ENCODE assay signal across 8 mouse cellular contexts in genomic region chr8:44998681-44999277, GRCm38 (mm10).
DNase-seq lines count a peak whose midpoint lies in the region; ATAC-seq lines count a peak whose summit lies in the region.

No protein-coding gene starts in this region.

- H3K4me2 ChIP-seq in embryonic facial prominence, embryonic 15.5 days (replicated peaks) = peak overlapping the region; percentile 24
- peak overlapping the region; percentile 65 for H3K4me2 ChIP-seq in heart, embryonic 12.5 days
- no peak overlapping the region for H3K4me2 ChIP-seq in kidney, embryonic 14.5 days (replicated peaks; ENCODE audit: low read depth, low read length)
- peak overlapping the region; percentile 30; the same call in 1 of the 2 replicates for H3K4me2 ChIP-seq in neural tube, embryonic 12.5 days (replicated peaks)

- no peaks in the 10 kb centered on the region for H3K9me3 ChIP-seq in embryonic facial prominence, embryonic 15.5 days (replicated peaks)
- no peaks in the 10 kb centered on the region for H3K9me3 ChIP-seq in heart, embryonic 12.5 days (replicated peaks)
- H3K9me3 ChIP-seq in kidney, embryonic 14.5 days (ENCODE audit: control insufficient read depth, low read length) = no peaks in the 10 kb centered on the region
- H3K9me3 ChIP-seq in limb, embryonic 10.5 days (replicated peaks) = no peaks in the 10 kb centered on the region
- H3K9me3 ChIP-seq in neural tube, embryonic 12.5 days = no peaks in the 10 kb centered on the region

- 26% methylated on average over 11 of the region's 11 CpGs for WGBS in embryonic facial prominence, embryonic 15.5 days
- 21% methylated on average over 11 of the region's 11 CpGs for WGBS in heart, embryonic 12.5 days
- WGBS in kidney, embryonic 14.5 days = 23% methylated on average over 11 of the region's 11 CpGs
- 64% methylated on average over 11 of the region's 11 CpGs for WGBS in limb, embryonic 10.5 days
- WGBS in neural tube, embryonic 12.5 days = 22% methylated on average over 11 of the region's 11 CpGs

- H3K4me1 ChIP-seq in brown adipose tissue, adult 24 weeks (ENCODE audit: control insufficient read depth, insufficient read depth, insufficient read length, low read length) = no peaks in the 10 kb centered on the region
- peaks cover 57% of the 10 kb centered on the region for H3K4me1 ChIP-seq in embryonic facial prominence, embryonic 15.5 days
- peaks cover 73% of the 10 kb centered on the region for H3K4me1 ChIP-seq in heart, embryonic 12.5 days (replicated peaks)
- H3K4me1 ChIP-seq in kidney, embryonic 14.5 days (ENCODE audit: control insufficient read depth, insufficient read depth, low read length) = peaks cover 67% of the 10 kb centered on the region
- H3K4me1 ChIP-seq in limb, embryonic 10.5 days = peaks cover 81% of the 10 kb centered on the region
- H3K4me1 ChIP-seq in neural tube, embryonic 12.5 days = peaks cover 32% of the 10 kb centered on the region

- no peaks in the 10 kb centered on the region for H3K27me3 ChIP-seq in embryonic facial prominence, embryonic 15.5 days
- no peaks in the 10 kb centered on the region for H3K27me3 ChIP-seq in heart, embryonic 12.5 days (replicated peaks)
- no peaks in the 10 kb centered on the region for H3K27me3 ChIP-seq in kidney, embryonic 14.5 days (ENCODE audit: control insufficient read depth, insufficient read depth, low read length)
- no peaks in the 10 kb centered on the region for H3K27me3 ChIP-seq in limb, embryonic 10.5 days (ENCODE audit: low read depth, poor library complexity, severe bottlenecking)
- no peaks in the 10 kb centered on the region for H3K27me3 ChIP-seq in neural tube, embryonic 12.5 days (replicated peaks)

- no peak overlapping the region for H3K9ac ChIP-seq in embryonic facial prominence, embryonic 15.5 days
- H3K9ac ChIP-seq in heart, embryonic 12.5 days = peak overlapping the region; percentile 73
- H3K9ac ChIP-seq in kidney, embryonic 14.5 days (ENCODE audit: low read depth, low read length) = no peak overlapping the region
- H3K9ac ChIP-seq in neural tube, embryonic 12.5 days = no peak overlapping the region

- peak overlapping the region; percentile 32 for H3K4me3 ChIP-seq in brown adipose tissue, adult 24 weeks (ENCODE audit: insufficient read depth, low read depth, low read length)
- H3K4me3 ChIP-seq in embryonic facial prominence, embryonic 15.5 days (replicated peaks) = no peak overlapping the region
- peak overlapping the region; percentile 24 for H3K4me3 ChIP-seq in heart, embryonic 12.5 days
- no peak overlapping the region for H3K4me3 ChIP-seq in kidney, embryonic 14.5 days (ENCODE audit: low read length)
- H3K4me3 ChIP-seq in limb, embryonic 10.5 days = no peak overlapping the region
- H3K4me3 ChIP-seq in neural tube, embryonic 12.5 days = no peak overlapping the region

- peak; percentile 74 for ATAC-seq in embryonic facial prominence, embryonic 15.5 days (ENCODE audit: insufficient number of reproducible peaks, low FRiP score, low TSS enrichment, low read depth)
- ATAC-seq in heart, embryonic 12.5 days (ENCODE audit: insufficient number of reproducible peaks, low FRiP score) = peak; percentile 80
- peak; percentile 82 for ATAC-seq in kidney, embryonic 14.5 days (ENCODE audit: low FRiP score, low TSS enrichment)
- ATAC-seq in neural tube, embryonic 12.5 days (ENCODE audit: low FRiP score, low read depth) = peak; percentile 91

- H3K27ac ChIP-seq in brown adipose tissue, adult 24 weeks (replicated peaks; ENCODE audit: low read depth, low read length) = no peak overlapping the region
- peak overlapping the region; percentile 48 for H3K27ac ChIP-seq in embryonic facial prominence, embryonic 15.5 days (replicated peaks)
- peak overlapping the region; percentile 78 for H3K27ac ChIP-seq in heart, embryonic 12.5 days (ENCODE audit: poor library complexity, severe bottlenecking)
- peak overlapping the region; percentile 79 for H3K27ac ChIP-seq in kidney, embryonic 14.5 days (ENCODE audit: low read depth, low read length)
- H3K27ac ChIP-seq in limb, embryonic 10.5 days = peak overlapping the region; percentile 59
- no peak overlapping the region for H3K27ac ChIP-seq in neural tube, embryonic 12.5 days

- H3K36me3 ChIP-seq in embryonic facial prominence, embryonic 15.5 days = no peaks in the 10 kb centered on the region
- H3K36me3 ChIP-seq in heart, embryonic 12.5 days = no peaks in the 10 kb centered on the region
- no peaks in the 10 kb centered on the region for H3K36me3 ChIP-seq in kidney, embryonic 14.5 days (ENCODE audit: control insufficient read depth, insufficient read depth, low read length)
- H3K36me3 ChIP-seq in limb, embryonic 10.5 days = no peaks in the 10 kb centered on the region
- H3K36me3 ChIP-seq in neural tube, embryonic 12.5 days = no peaks in the 10 kb centered on the region

- DNase-seq in limb, embryonic 10.5 days (ENCODE audit: low spot score) = no peak
- no peak for DNase-seq in thymus, postnatal 36 days
- no peak for DNase-seq in yolk sac, embryonic 10.5 days (ENCODE audit: low spot score)

Comparison
In these comparisons a context has a peak if more than half of its experiments do, and no peak if none do; other contexts are left out.
1. H3K27ac ChIP-seq: peak in embryonic facial prominence, embryonic 15.5 days (single experiment), heart, embryonic 12.5 days (single experiment), kidney, embryonic 14.5 days (single experiment) and limb, embryonic 10.5 days (single experiment); none in brown adipose tissue, adult 24 weeks (single experiment) and neural tube, embryonic 12.5 days (single experiment).
2. H3K4me3 ChIP-seq: peak in brown adipose tissue, adult 24 weeks (single experiment) and heart, embryonic 12.5 days (single experiment); none in embryonic facial prominence, embryonic 15.5 days (single experiment), kidney, embryonic 14.5 days (single experiment), limb, embryonic 10.5 days (single experiment) and neural tube, embryonic 12.5 days (single experiment).
3. Peak in every context shown above with its lines, with median percentiles within 50 percentile points of each other: ATAC-seq.